ENCODE assay signal across 16 mouse cellular contexts in the genomic region with DNA sequence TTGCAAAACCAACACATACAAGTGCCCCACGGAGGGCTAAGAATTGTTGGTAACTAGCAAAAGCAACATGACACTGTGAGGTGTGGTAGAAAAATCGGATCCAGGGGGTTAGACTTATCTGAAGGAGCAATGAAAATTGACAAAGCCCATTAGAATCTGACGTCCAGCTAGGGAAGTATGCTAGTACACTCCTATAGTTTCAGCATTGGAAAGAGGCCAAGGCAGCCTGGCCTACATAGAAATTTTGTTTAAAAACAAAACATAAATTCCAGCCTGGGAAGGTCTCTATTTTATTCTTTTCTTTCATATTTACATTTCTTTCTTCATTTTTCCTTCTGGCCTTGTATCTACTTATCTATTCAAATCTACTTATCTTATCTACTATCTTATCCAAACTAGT.
"Had no signal": no experiment of that assay in that cellular context is flagged by ENCODE, and none has a peak within 500 bp of the region (broad histone marks: within the 10 kb centered on the region; RNA-seq: fewer than 3 reads in every experiment).

No protein-coding gene starts in this region.

- ATAC-seq: intestine, embryonic 16.5 days; liver, embryonic 12.5 days had no signal

- H3K4me3 ChIP-seq: left cerebral cortex, adult 2 months had no signal

- H3K27me3 ChIP-seq: kidney, embryonic 15.5 days; limb, embryonic 12.5 days; limb, embryonic 15.5 days; liver, embryonic 12.5 days; midbrain, embryonic 12.5 days; midbrain, embryonic 15.5 days; neural tube, embryonic 13.5 days; stomach, embryonic 15.5 days had no signal

- DNase-seq: kidney, postnatal 10 days; layer of hippocampus, postnatal 36 days; left cerebral cortex, postnatal 4 days; lung, adult 2 months; right cerebral cortex, postnatal 25 days; spleen, adult 18-20 months had no signal

- H3K36me3 ChIP-seq: midbrain, embryonic 15.5 days; neural tube, embryonic 13.5 days; stomach, embryonic 15.5 days had no signal

- H3K9me3 ChIP-seq: kidney, embryonic 15.5 days; limb, embryonic 12.5 days; limb, embryonic 15.5 days; liver, embryonic 12.5 days; midbrain, embryonic 12.5 days; midbrain, embryonic 15.5 days; neural tube, embryonic 13.5 days; stomach, embryonic 15.5 days had no signal

- H3K9ac ChIP-seq: kidney, embryonic 15.5 days; limb, embryonic 12.5 days; limb, embryonic 15.5 days; midbrain, embryonic 12.5 days; midbrain, embryonic 15.5 days; neural tube, embryonic 13.5 days; stomach, embryonic 15.5 days had no signal

- H3K4me1 ChIP-seq: stomach, embryonic 15.5 days had no signal

- H3K27ac ChIP-seq: limb, embryonic 12.5 days; limb, embryonic 15.5 days; midbrain, embryonic 12.5 days; midbrain, embryonic 15.5 days; neural tube, embryonic 13.5 days; stomach, embryonic 15.5 days had no signal
